9 mouse cellular contexts compared by ENCODE assay signal in the genomic region with DNA sequence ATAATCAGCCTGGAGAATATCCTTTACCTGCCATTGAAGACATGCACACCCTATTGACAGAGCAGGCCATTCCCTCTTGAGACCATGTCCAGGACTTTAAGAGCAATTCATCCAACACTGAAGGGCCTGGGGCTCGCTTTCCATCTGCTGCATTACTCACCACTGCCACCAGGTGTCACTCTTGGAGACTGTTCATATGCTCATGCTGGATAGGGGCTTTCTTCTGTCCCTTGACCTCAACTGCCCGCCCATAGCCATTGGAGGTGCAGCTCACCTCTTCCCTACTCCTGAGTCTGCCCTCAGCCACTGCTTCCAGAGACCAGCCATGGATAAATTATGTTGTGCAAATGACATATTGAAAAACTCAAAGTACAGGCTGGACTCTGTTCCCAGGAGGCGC.
A peak's percentile ranks its signal among the peaks of the same experiment; 100 is the strongest.
DNase-seq lines count a peak whose midpoint lies in the region; ATAC-seq lines count a peak whose summit lies in the region.
"Had no signal": no experiment of that assay in that cellular context is flagged by ENCODE, and none has a peak within 500 bp of the region (broad histone marks: within the 10 kb centered on the region; RNA-seq: fewer than 3 reads in every experiment).

No protein-coding gene starts in this region.

- no peak overlapping the region for H3K27ac ChIP-seq in midbrain, embryonic 10.5 days (replicated peaks)
- no peak overlapping the region for H3K27ac ChIP-seq in midbrain, embryonic 13.5 days
- H3K27ac ChIP-seq: heart, embryonic 13.5 days had no signal

- no peak overlapping the region for H3K4me2 ChIP-seq in midbrain, embryonic 13.5 days (replicated peaks)
- H3K4me2 ChIP-seq: heart, embryonic 13.5 days had no signal

- 37% methylated on average over 3 of the region's 3 CpGs for WGBS in midbrain, embryonic 10.5 days
- WGBS in midbrain, embryonic 13.5 days = 34% methylated on average over 3 of the region's 3 CpGs

- no peaks in the 10 kb centered on the region for H3K9me3 ChIP-seq in midbrain, embryonic 10.5 days (replicated peaks)
- no peaks in the 10 kb centered on the region for H3K9me3 ChIP-seq in midbrain, embryonic 13.5 days
- H3K9me3 ChIP-seq: heart, embryonic 13.5 days had no signal

- H3K9ac ChIP-seq in midbrain, embryonic 13.5 days (replicated peaks) = no peak overlapping the region
- H3K9ac ChIP-seq: heart, embryonic 13.5 days had no signal

- intact Hi-C loops in heart, postnatal 10 days (cut with DNase I) = no loop called here
- intact Hi-C loops in left cerebral cortex, postnatal 4 days (cut with DNase I) = no loop called here

- no peaks in the 10 kb centered on the region for H3K4me1 ChIP-seq in midbrain, embryonic 10.5 days
- H3K4me1 ChIP-seq in midbrain, embryonic 13.5 days (replicated peaks) = no peaks in the 10 kb centered on the region

- H3K4me3 ChIP-seq in midbrain, embryonic 10.5 days = no peak overlapping the region
- no peak overlapping the region for H3K4me3 ChIP-seq in midbrain, embryonic 13.5 days (replicated peaks)
- H3K4me3 ChIP-seq: heart, embryonic 13.5 days; myocyte had no signal

- DNase-seq in midbrain, embryonic 10.5 days (ENCODE audit: low spot score) = peak; percentile 64
- peak; percentile 58 for DNase-seq in R1 (ENCODE audit: low read depth, low spot score)
- DNase-seq in cerebellum, adult 8-10 months = peak; percentile 52
- peak; percentile 50 to 73 for DNase-seq in heart, postnatal 10 days
- peak; percentile 67 for DNase-seq in left cerebral cortex, postnatal 4 days
- DNase-seq in ovary, postnatal 14 days (ENCODE audit: low spot score) = peak; percentile 57

- no peaks in the 10 kb centered on the region for H3K27me3 ChIP-seq in midbrain, embryonic 10.5 days (ENCODE audit: low read depth, poor library complexity, severe bottlenecking)
- no peaks in the 10 kb centered on the region for H3K27me3 ChIP-seq in midbrain, embryonic 13.5 days

- no peak for ATAC-seq in midbrain, embryonic 13.5 days

- no peaks in the 10 kb centered on the region for H3K36me3 ChIP-seq in midbrain, embryonic 10.5 days
- no peaks in the 10 kb centered on the region for H3K36me3 ChIP-seq in midbrain, embryonic 13.5 days
- H3K36me3 ChIP-seq: heart, embryonic 13.5 days had no signal
